Mouse (Mus musculus): ENCODE data around the gene ccdc198. TPM values are rescaled to one million over a fixed set of nuclear protein-coding genes. Genes with fewer than 3 reads are reported as not detected.
"Not testable (repeated sequence)": the region's sequence is repeated elsewhere in the genome, so short reads cannot be mapped to it uniquely, and the experiment has no call there.

The ccdc198 gene
- total and polyA plus RNA-seq, 3 experiments, result not detected

- dilution Hi-C loops (cut with MboI; ENCODE audit: extremely low pct_ligation_motif_present, extremely low pct_unique_long_range_greater_than_20kb, low sequenced_read_pairs), result no loop called here
- in situ Hi-C loops (cut with MboI; ENCODE audit: low pct_ligation_motif_present, low pct_unique_long_range_greater_than_20kb, low sequenced_read_pairs), result no loop called here
- peaks cover 0 to 13% of the 10 kb centered on the region in 2 experiments; a peak in 2 of 4 replicates for H3K4me1 ChIP-seq (ENCODE audit: control insufficient read depth in 1 of 2, insufficient read depth in 2 of 2)
- DNase-seq (ENCODE audit: extremely low read depth), result peak; percentile 24
- H3K27ac ChIP-seq (ENCODE audit: insufficient read depth, low read depth), result no peak overlapping the region
- TF ChIP-seq ZKSCAN1 (IDR thresholded peaks at IDR 0.05; ENCODE audit: borderline replicate concordance, low read depth, low read length) (no peak), USF1 (IDR thresholded peaks at IDR 0.05; ENCODE audit: low read depth, low read length) (no peak), ELF1 (IDR thresholded peaks at IDR 0.05; ENCODE audit: low read depth, low read length) (no peak), RAD21 (IDR thresholded peaks at IDR 0.05; ENCODE audit: low read depth, low read length) (no peak), CHD2 (IDR thresholded peaks at IDR 0.05; ENCODE audit: low read length) (no peak), MAX (IDR thresholded peaks at IDR 0.05; ENCODE audit: low read length) (no peak)
- no peak overlapping the region for H3K9ac ChIP-seq (ENCODE audit: insufficient read depth, low read depth)
- no peaks in the 10 kb centered on the region for H3K27me3 ChIP-seq (replicated peaks)
- H3K4me3 ChIP-seq (replicated peaks in 1 of 3; ENCODE audit: low read depth in 2 of 3, low read length in 2 of 3, poor library complexity in 1 of 3), result no peak overlapping the region
- no peaks in the 10 kb centered on the region for H3K9me3 ChIP-seq (replicated peaks; ENCODE audit: low read length)
- no peak overlapping the region for H3K4me2 ChIP-seq (ENCODE audit: insufficient read depth, low read depth, poor library complexity, severe bottlenecking)
- H3K36me3 ChIP-seq (replicated peaks in 1 of 2; ENCODE audit: control insufficient read depth in 1 of 2, insufficient read depth in 1 of 2, low read length in 1 of 2), result no peaks in the 10 kb centered on the region
- no peaks in the 10 kb centered on the region for H3K79me2 ChIP-seq (replicated peaks; ENCODE audit: control insufficient read depth, extremely low read depth, insufficient read depth, poor library complexity, severe bottlenecking)
These were observed 23.5 kb downstream of the ccdc198 start for GRCm38 (mm10) chr14:49221771-49222170.

- in situ Hi-C loops (cut with MboI; ENCODE audit: low pct_ligation_motif_present, low pct_unique_long_range_greater_than_20kb, low sequenced_read_pairs); H3K27ac ChIP-seq (ENCODE audit: insufficient read depth, low read depth); dilution Hi-C loops (cut with MboI; ENCODE audit: extremely low pct_ligation_motif_present, extremely low pct_unique_long_range_greater_than_20kb, low sequenced_read_pairs); H3K36me3 ChIP-seq (replicated peaks in 1 of 2; ENCODE audit: control insufficient read depth in 1 of 2, insufficient read depth in 1 of 2, low read length in 1 of 2); H3K27me3 ChIP-seq (replicated peaks); H3K79me2 ChIP-seq (replicated peaks; ENCODE audit: control insufficient read depth, extremely low read depth, insufficient read depth, poor library complexity, severe bottlenecking); H3K9me3 ChIP-seq (replicated peaks; ENCODE audit: low read length); DNase-seq (ENCODE audit: extremely low read depth); H3K9ac ChIP-seq (ENCODE audit: insufficient read depth, low read depth); H3K4me3 ChIP-seq (replicated peaks in 1 of 3; ENCODE audit: low read depth in 2 of 3, low read length in 2 of 3, poor library complexity in 1 of 3); H3K4me2 ChIP-seq (ENCODE audit: insufficient read depth, low read depth, poor library complexity, severe bottlenecking): not testable (repeated sequence)
- H3K4me1 ChIP-seq (ENCODE audit: control insufficient read depth in 1 of 2, insufficient read depth in 2 of 2), result peaks cover 0 to 13% of the 10 kb centered on the region in 2 experiments; a peak in 2 of 4 replicates
These were observed 25.7 kb downstream of the ccdc198 start for GRCm38 (mm10) chr14:49219466-49220022.

GRCm38 (mm10) chr14:49218677-49219076 lies 26.6 kb downstream of the ccdc198 start:
- TF ChIP-seq SMC3 (IDR thresholded peaks at IDR 0.05; ENCODE audit: low read depth, low read length) (peak; percentile 23), BHLHE40 (IDR thresholded peaks at IDR 0.05; ENCODE audit: low read depth, low read length) (peak; percentile 44; the same call in 1 of the 2 replicates), CTCF (conservative IDR thresholded peaks at IDR 0.05 in 1 of 2, IDR thresholded peaks at IDR 0.05 in 1 of 2; ENCODE audit: low read depth in 2 of 2, low read length in 2 of 2) (peak in 1 of 2 experiments; percentile 50; a peak in 2 of 4 replicates), MAFK (IDR thresholded peaks at IDR 0.05; ENCODE audit: insufficient replicate concordance, low read length) (no peak)
- H3K4me2 ChIP-seq (ENCODE audit: insufficient read depth, low read depth, poor library complexity, severe bottlenecking), result peak overlapping the region; percentile 78; the same call in 1 of the 2 replicates
- no peak overlapping the region for H3K27ac ChIP-seq (ENCODE audit: insufficient read depth, low read depth)
- no peak overlapping the region for H3K4me3 ChIP-seq (replicated peaks in 1 of 3; ENCODE audit: low read depth in 2 of 3, low read length in 2 of 3, poor library complexity in 1 of 3)
- DNase-seq (ENCODE audit: extremely low read depth), result no peak
- no peaks in the 10 kb centered on the region for H3K27me3 ChIP-seq (replicated peaks)
- no peaks in the 10 kb centered on the region for H3K79me2 ChIP-seq (replicated peaks; ENCODE audit: control insufficient read depth, extremely low read depth, insufficient read depth, poor library complexity, severe bottlenecking)
- in situ Hi-C loops (cut with MboI; ENCODE audit: low pct_ligation_motif_present, low pct_unique_long_range_greater_than_20kb, low sequenced_read_pairs) (no loop called here), dilution Hi-C loops (cut with MboI; ENCODE audit: extremely low pct_ligation_motif_present, extremely low pct_unique_long_range_greater_than_20kb, low sequenced_read_pairs) (no loop called here)
- H3K36me3 ChIP-seq (replicated peaks in 1 of 2; ENCODE audit: control insufficient read depth in 1 of 2, insufficient read depth in 1 of 2, low read length in 1 of 2), result no peaks in the 10 kb centered on the region
- peaks cover 0 to 13% of the 10 kb centered on the region in 2 experiments; a peak in 2 of 4 replicates for H3K4me1 ChIP-seq (ENCODE audit: control insufficient read depth in 1 of 2, insufficient read depth in 2 of 2)
- no peaks in the 10 kb centered on the region for H3K9me3 ChIP-seq (replicated peaks; ENCODE audit: low read length)
- no peak overlapping the region for H3K9ac ChIP-seq (ENCODE audit: insufficient read depth, low read depth)

GRCm38 (mm10) chr14:49210215-49210614 lies 35.1 kb downstream of the ccdc198 start:
- H3K9ac ChIP-seq (ENCODE audit: insufficient read depth, low read depth); H3K27ac ChIP-seq (ENCODE audit: insufficient read depth, low read depth); H3K79me2 ChIP-seq (replicated peaks; ENCODE audit: control insufficient read depth, extremely low read depth, insufficient read depth, poor library complexity, severe bottlenecking); dilution Hi-C loops (cut with MboI; ENCODE audit: extremely low pct_ligation_motif_present, extremely low pct_unique_long_range_greater_than_20kb, low sequenced_read_pairs); H3K9me3 ChIP-seq (replicated peaks; ENCODE audit: low read length); H3K4me1 ChIP-seq (ENCODE audit: control insufficient read depth in 1 of 2, insufficient read depth in 2 of 2); H3K36me3 ChIP-seq (replicated peaks in 1 of 2; ENCODE audit: control insufficient read depth in 1 of 2, insufficient read depth in 1 of 2, low read length in 1 of 2); H3K27me3 ChIP-seq (replicated peaks); H3K4me3 ChIP-seq (replicated peaks in 1 of 3; ENCODE audit: low read depth in 2 of 3, low read length in 2 of 3, poor library complexity in 1 of 3); DNase-seq (ENCODE audit: extremely low read depth); in situ Hi-C loops (cut with MboI; ENCODE audit: low pct_ligation_motif_present, low pct_unique_long_range_greater_than_20kb, low sequenced_read_pairs); H3K4me2 ChIP-seq (ENCODE audit: insufficient read depth, low read depth, poor library complexity, severe bottlenecking): not testable (repeated sequence)
